Mouse (Mus musculus) frontal cortex, adult 2 months (tissue): ENCODE results near the gene Gm13276. TPM values are rescaled to one million over a fixed set of nuclear protein-coding genes. Genes with fewer than 3 reads are reported as not detected.
"Not testable (repeated sequence)": the region's sequence is repeated elsewhere in the genome, so short reads cannot be mapped to it uniquely, and the experiment has no call there.

ENCODE experiments used
- DNase-seq, 2 experiments: peaks; one replicate each; pipeline ENCODE4 v3.0.0; 2022; ENCODE audit warnings: low spot score in 1 of 2; ENCODE audit errors: extremely low spot score in 1 of 2
- polyA plus RNA-seq: library from polyadenylated mRNA; depleted of rRNA; stranded (reverse); fragments of >200 nt; gene quantifications from 2 replicates; pipeline ENCODE4 v1.2.3, GENCODE M21; 2012; rRNA removed

The Gm13276 gene
- polyA plus RNA-seq, result not detected in 2 replicates

DNA sequence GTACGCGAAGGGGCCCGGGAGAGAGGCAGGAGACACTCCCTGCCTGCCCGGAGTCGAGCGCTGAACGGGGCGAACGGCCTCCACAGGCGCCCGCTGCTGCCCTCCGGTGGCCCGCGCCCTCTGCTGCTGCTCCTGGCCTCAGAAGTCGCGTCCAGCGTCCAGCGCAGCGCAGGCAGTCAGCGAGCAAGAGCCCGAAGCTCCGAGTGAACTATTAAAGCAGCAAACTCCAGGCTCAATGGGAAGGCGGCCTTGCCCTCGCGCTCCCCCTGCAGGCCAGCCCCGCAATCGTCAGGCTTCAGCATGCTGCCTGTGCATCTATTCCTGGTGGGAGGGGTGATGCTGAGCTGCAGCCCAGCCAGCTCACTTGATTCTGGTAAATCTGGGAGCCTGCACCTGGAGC lies at the start of gene Gm13276:
Gene Gm13276 (plus strand): TSS at position 301 of the 400 bp plus-strand sequence.
- DNase-seq, result not testable (repeated sequence)

DNA sequence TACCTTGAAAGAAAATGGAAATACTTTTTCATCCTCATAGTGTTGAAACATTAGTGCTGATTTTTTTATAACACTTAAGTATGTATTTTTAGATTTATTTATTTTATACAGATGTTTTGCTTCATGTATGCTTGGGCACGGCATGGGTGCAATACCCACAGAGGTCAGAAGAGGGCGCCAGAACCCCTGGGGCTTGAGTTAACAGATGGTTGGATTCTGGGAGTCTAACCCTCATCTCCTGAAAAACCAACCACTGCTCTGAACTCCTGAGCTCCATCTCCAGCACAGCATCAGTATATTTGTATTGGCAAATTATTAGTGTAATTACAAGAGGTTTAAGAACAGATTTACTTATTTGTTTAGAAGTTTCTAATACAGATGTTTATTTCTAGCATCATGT lies 47.0 kb upstream of the Gm13276 start:
- peak in 1 of 2 experiments; percentile 74 for DNase-seq

DNA sequence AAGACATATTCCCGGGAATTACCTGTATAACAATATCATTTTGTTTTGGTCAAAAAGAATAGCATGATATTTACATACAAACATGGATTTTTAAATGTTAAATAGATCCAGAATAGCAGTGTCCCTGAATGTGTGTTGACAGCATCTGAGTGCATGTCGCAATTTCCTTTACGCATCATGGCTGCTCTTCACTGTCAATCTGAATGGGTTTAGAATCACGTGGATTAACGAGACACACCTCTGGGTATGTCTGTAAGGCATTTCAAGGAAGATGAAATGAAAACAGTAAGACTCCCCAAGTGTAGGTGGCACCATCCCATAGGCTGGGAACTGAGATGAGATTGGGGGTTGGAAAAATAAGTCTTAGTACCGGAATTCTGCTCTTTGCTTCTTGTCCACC lies 46.5 kb upstream of the Gm13276 start:
- no peak for DNase-seq

DNA sequence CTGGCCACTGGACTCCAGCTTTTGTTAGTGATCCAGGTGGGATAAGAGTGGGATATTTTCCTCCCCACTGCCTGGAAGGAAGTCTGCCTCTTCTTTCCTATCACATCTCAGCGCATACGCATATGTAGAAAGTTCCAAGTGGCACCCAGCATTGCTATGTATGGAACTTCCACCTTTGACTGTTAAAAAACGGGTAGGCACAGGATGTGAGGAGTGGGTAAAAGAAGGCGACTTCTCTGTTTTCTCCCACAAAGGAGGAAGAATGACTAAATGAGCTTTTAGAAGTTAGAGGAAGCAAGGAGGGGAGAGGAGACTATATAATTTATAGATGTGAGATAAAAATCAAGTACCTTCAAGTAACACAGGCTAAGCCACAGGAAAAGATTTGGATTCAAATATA lies 44.1 kb upstream of the Gm13276 start:
- no peak for DNase-seq

DNA sequence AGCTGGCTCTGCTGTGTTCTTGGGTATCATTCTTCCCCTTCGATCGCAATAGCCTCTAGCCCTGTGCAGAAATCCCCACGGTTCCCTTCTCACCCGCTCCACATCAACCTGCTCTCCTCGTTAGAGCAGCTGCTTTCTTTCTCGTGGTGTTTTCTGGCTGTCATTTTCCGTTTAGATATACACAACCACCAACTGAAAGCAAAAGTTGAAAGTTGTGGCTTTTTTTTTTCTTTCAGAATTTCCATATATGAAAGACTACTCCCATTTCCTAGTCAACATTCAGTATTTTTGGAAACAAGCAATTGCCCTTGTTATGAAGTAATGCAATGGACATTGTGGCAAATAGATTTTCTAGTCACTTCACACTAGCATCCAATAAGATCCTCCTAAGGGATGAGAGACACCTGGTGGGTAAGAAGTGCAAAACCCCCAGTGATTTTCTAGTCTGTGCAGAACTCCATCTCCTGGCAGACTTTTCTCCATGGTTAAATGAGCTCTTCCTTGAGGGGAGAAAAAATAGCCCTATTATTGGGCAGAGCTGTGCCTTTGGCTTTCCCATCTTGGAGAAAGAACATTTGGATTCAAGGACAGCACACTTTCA lies 42.6 kb upstream of the Gm13276 start:
- DNase-seq, result no peak

DNA sequence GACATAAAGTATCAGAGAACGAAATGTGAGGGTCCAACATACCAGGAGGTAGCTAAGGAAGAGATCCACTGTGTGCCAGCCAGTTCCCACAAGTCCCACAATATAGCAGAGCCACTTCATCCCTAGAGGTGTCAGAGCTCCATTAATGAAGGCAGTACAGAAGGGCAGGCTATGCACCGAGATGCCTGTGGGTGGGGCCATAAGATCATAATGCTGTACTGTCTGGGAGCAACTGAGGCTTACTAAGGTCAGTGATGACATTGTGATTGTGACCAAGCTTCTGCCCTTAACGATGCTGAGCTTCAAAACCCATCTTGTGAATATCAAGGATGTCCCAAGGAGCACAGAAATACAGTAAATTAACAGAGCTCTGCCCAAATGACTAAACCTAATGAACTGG lies 41.3 kb upstream of the Gm13276 start:
- no peak for DNase-seq

DNA sequence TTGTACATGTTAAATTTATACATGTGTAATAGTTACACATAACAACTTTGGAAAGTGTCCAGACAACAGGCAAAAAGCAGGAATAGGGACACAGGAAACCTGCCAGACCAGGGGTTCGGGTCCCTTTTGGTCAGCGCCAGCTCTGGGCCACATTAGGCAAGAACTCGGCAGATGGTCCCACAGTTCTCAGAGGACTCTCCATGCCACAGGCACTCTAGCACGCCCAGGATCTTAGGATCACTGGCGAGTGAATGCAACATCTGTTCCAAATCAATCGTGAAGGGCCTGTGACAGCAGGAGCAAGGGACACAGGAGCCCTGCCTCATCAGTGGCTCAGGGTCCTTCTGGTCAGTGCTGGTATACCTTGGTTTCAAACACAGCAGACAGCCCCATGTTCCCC lies 35.6 kb upstream of the Gm13276 start:
- DNase-seq, result no peak

DNA sequence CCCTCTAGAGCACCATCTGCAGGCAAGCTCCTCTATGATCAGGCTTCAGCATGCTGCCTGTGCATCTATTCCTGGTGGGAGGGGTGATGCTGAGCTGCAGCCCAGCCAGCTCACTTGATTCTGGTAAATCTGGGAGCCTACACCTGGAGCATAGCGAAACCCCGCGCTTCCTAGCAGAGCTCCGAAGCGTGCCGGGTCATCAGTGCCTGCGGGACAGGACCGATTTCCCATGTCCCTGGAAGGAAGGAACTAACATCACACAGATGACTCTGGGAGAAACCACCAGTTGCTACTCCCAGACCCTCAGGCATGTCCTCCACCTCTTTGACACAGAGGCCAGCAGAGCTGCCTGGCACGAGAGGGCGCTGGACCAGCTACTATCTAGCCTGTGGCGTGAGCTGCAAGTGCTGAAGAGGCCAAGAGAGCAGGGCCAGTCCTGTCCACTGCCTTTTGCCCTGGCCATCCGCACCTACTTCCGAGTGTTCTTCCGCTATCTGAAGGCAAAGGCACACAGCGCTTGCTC lies 30.6 kb upstream of the Gm13276 start, which contains the start of gene Gm13271:
Gene Gm13271 (plus strand): TSS at position 51 of the 523 bp plus-strand sequence.
- DNase-seq, result peak; percentile 65 to 83

DNA sequence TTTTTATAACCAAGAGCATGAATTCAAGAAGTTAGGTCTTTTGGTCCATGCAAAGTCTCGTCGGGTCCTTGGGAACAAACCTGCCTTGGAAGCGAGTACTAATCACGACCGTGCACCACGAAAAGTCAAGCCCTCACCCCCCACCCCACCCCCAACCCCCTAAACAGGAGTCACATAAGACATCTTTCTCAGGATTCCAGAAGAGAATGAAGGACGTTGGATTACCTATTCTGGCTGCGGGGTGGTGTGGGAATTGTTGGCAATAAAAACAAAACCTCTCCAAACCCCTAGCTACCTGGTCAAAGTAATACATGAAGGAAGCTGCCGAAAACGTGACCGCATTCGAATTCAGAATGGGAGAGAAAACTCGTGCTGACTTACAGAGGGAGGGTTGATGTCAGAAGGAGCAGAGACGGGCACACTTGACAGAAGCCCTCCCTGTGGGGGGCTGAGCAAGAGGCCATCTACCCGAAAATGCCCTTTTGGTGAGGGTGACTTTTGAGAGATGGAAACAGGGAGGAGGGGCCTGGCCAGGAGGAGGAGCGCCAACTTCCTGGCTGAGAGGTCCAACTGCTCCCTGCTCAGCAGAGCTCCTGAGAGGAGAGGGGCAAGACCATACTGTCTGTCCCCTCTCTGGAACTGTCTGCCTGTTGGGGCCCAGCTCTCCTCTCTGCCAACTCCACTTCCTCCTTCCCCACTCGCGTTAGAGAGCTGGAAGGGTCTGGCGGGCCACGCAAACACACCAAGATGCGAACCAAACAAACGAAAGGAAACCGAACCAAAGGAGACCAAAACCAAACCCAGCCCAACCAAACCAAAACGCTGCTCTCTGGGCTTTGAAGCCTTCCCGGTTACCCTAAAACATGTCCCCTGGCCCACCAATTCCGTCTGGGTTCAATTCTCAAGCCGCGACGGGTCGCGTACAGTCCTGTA lies 28.7 kb upstream of the Gm13276 start:
- DNase-seq, result not testable (repeated sequence)

DNA sequence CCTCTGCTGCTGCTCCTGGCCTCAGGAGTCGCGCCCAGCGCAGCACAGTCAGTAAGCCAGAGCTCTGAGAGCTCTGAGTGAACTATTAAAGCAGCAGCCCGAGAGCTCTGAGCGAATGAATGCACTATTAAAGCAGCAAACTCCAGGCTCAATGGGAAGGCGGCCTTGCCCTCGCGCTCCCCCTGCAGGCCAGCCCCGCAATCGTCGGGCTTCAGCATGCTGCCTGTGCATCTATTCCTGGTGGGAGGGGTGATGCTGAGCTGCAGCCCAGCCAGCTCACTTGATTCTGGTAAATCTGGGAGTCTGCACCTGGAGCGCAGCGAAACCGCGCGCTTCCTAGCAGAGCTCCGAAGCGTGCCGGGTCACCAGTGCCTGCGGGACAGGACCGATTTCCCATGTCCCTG lies 27.9 kb upstream of the Gm13276 start:
- peak; percentile 91 to 94 for DNase-seq

DNA sequence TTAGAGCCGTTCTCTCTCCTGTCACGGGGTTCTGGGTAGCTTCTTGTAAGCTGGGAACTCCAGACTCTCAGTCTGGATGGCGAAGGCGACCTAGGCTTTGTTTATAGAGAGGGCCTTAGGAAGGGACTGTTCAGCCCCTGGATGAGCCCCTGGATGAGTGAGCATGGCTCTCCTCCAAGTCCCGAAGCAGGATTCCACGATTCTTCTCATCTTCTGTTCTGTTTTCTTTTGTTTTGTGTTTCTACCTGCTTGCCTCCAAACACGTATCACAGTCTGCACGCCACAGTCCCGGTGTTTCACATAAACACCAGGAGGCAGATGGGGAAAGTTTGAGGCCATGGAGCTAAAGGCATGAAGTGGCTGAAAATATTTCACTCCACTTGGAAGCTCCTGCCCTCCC lies 26.8 kb upstream of the Gm13276 start:
- not testable (repeated sequence) for DNase-seq

DNA sequence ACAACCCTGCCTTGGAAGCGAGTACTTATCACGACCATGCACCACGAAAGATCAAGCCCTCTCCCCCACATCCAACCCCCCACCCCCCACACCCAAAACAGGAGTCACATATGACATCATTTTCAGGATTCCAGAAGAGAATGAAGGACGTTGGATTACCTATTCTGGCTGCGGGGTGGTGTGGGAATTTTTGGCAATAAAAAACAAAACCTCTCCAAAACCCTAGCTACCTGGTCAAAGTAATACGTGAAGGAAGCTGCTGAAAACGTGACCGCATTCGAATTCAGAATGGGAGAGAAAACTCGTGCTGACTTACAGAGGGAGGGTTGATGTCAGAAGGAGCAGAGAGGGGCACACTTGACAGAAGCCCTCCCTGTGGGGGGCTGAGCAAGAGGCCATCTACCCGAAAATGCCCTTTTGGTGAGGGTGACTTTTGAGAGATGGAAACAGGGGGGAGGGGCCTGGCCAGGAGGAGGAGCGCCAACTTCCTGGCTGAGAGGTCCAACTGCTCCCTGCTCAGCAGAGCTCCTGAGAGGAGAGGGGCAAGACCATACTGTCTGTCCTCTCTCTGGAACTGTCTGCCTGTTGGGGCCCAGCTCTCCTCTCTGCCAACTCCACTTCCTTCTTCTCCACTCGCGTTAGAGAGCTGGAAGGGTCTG lies 25.8 kb upstream of the Gm13276 start, which contains the start of gene Gm13283:
Gene Gm13283 (plus strand): TSS at position 510 of the 659 bp plus-strand sequence.
- DNase-seq, result peak; percentile 24 to 43

DNA sequence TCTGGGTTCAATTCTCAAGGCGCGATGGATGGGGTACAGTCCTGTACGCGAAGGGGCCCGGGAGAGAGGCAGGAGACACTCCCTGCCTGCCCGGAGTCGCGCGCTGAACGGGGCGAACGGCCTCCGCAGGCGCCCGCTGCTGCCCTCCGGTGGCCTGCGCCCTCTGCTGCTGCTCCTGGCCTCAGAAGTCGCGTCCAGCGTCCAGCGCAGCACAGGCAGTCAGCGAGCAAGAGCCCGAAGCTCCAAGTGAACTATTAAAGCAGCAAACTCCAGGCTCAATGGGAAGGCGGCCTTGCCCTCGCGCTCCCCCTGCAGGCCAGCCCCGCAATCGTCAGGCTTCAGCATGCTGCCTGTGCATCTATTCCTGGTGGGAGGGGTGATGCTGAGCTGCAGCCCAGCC lies 25.1 kb upstream of the Gm13276 start:
- DNase-seq, result peak in 1 of 2 experiments; percentile 48

DNA sequence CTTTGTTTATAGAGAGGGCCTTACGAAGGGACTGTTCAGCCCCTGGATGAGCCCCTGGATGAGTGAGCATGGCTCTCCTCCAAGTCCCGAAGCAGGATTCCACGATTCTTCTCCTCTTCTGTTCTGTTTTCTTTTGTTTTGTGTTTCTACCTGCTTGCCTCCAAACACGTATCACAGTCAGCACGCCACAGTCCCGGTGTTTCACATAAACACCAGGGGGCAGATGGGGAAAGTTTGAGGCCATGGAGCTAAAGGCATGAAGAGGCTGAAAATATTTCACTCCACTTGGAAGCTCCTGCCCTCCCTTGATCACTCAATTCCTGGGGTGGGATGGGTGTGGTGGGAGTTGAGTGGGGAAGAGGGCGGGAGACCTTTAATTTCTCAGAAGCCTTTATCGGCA lies 23.7 kb upstream of the Gm13276 start:
- DNase-seq, result peak; percentile 59 to 73

DNA sequence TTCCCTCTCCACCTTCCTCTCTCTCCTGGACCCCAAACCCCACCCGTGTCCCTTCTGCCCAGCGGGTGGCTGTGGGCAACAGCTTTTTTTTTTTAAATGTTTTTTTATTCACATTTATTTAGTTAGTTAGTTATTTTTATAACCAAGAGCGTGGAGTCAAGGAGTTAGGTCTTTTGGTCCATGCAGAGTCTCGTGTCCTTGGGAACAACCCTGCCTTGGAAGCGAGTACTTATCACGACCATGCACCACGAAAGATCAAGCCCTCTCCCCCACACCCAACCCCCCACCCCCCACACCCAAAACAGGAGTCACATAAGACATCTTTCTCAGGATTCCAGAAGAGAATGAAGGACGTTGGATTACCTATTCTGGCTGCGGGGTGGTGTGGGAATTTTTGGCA lies 23.2 kb upstream of the Gm13276 start:
- DNase-seq, result not testable (repeated sequence)

DNA sequence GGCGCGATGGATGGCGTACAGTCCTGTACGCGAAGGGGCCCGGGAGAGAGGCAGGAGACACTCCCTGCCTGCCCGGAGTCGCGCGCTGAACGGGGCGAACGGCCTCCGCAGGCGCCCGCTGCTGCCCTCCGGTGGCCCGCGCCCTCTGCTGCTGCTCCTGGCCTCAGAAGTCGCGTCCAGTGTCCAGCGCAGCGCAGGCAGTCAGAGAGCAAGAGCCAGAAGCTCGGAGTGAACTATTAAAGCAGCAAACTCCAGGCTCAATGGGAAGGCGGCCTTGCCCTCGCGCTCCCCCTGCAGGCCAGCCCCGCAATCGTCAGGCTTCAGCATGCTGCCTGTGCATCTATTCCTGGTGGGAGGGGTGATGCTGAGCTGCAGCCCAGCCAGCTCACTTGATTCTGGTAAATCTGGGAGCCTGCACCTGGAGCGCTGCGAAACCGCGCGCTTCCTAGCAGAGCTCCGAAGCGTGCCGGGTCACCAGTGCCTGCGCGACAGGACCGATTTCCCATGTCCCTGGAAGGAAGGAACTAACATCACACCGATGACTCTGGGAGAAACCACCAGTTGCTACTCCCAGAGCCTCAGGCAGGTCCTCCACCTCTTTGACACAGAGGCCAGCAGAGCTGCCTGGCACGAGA lies 22.0 kb upstream of the Gm13276 start:
- DNase-seq, result not testable (repeated sequence)

DNA sequence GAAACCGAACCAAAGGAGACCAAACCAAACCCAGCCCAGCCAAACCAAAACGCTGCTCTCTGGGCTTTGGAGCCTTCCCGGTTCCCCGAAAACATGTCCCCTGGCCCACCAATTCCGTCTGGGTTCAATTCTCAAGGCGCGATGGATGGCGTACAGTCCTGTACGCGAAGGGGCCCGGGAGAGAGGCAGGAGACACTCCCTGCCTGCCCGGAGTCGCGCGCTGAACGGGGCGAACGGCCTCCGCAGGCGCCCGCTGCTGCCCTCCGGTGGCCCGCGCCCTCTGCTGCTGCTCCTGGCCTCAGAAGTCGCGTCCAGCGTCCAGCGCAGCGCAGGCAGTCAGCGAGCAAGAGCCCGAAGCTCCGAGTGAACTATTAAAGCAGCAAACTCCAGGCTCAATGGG lies 12.0 kb upstream of the Gm13276 start, which contains the start of gene Gm13290:
Gene Gm13290 (plus strand): TSS at position 301 of the 400 bp plus-strand sequence.
- not testable (repeated sequence) for DNase-seq

DNA sequence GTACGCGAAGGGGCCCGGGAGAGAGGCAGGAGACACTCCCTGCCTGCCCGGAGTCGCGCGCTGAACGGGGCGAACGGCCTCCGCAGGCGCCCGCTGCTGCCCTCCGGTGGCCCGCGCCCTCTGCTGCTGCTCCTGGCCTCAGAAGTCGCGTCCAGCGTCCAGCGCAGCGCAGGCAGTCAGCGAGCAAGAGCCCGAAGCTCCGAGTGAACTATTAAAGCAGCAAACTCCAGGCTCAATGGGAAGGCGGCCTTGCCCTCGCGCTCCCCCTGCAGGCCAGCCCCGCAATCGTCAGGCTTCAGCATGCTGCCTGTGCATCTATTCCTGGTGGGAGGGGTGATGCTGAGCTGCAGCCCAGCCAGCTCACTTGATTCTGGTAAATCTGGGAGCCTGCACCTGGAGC lies 8.9 kb upstream of the Gm13276 start, which contains the start of gene Gm13289:
Gene Gm13289 (plus strand): TSS at position 301 of the 400 bp plus-strand sequence.
- not testable (repeated sequence) for DNase-seq

DNA sequence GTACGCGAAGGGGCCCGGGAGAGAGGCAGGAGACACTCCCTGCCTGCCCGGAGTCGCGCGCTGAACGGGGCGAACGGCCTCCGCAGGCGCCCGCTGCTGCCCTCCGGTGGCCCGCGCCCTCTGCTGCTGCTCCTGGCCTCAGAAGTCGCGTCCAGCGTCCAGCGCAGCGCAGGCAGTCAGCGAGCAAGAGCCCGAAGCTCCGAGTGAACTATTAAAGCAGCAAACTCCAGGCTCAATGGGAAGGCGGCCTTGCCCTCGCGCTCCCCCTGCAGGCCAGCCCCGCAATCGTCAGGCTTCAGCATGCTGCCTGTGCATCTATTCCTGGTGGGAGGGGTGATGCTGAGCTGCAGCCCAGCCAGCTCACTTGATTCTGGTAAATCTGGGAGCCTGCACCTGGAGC lies 6.0 kb upstream of the Gm13276 start, which contains the start of gene Gm13272:
Gene Gm13272 (plus strand): TSS at position 301 of the 400 bp plus-strand sequence.
- not testable (repeated sequence) for DNase-seq

DNA sequence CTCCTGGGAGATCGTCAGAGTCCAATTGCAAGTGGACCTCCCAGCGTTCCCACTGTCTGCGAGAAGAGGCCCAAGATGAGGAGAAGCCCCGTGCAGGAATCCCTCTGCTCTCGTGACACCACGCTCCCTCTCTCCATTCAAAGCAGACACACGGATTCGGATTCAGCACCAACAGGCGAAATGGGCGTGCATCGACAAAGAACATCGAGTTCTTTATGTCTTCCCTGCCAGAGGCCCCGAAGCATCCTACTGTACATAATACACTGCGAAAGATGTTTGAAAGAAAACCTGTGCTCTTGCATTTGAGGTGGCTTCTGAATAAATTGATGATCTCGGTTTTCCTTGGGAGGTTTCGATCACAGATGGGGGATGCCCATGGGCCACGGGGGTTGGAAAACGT lies 5.2 kb upstream of the Gm13276 start:
- not testable (repeated sequence) for DNase-seq
